Mouse (Mus musculus) embryonic fibroblast, embryonic 13.5 days (primary cell): ENCODE measurements at regions not wholly inside any gene's neighbourhood (a gene's known extent, or its start where the extent isn't known, plus 50 kb on each side); places are given as distances from the start of the nearest gene placed in this dataset.

ENCODE experiments used
- CTCF ChIP-seq: IDR thresholded peaks from 2 replicates; pipeline ENCODE4 v1.5.1; 2011; ENCODE audit warnings: mild to moderate bottlenecking, control low read depth, low read length, moderate library complexity, borderline replicate concordance; ENCODE audit not compliant: insufficient read depth
- POLR2A ChIP-seq: IDR thresholded peaks from 2 replicates; pipeline ENCODE4 v1.6.1; 2011; ENCODE audit warnings: low read depth, mild to moderate bottlenecking, control low read depth, low read length, moderate library complexity

- TF ChIP-seq POLR2A (no peak), CTCF (peak; percentile 13; the same call in 1 of the 2 replicates)
Measured at GRCm38 (mm10) chr3:43342928-43343327, 1600.5 kb downstream of the D3Ertd751e start.
